In the genomic region with DNA sequence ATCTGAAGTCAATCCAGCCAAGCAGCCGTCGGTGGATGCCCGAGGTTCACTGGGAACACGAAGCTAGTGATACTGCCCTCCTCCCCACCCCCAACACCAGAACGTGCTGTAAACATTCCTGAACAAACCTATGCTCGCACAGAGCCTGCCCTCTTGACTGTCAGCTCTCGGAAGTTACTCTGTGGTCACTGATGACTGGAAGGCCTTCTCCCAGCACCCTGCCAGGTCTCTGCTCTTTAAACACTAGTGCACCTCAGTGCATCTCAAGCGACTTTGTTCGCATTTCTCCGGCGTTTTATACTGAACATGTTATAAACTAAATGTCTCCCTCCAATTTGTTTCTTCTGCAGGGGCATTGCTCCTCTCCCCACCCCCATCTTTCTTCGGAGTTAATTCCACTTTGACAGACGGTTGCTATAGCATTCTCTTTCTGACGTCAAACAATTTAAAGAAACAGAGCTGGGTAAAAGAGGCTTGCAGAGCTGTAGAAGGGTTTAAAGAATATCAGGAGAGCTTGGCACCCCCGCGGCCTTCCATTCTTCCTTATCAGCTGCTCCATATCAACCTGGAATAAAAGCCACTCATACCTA, we compare ENCODE assay signal across 8 mouse cellular contexts. TPM values are rescaled to one million over a fixed set of nuclear protein-coding genes. Genes with fewer than 3 reads are reported as not detected.
DNase-seq lines count a peak whose midpoint lies in the region; ATAC-seq and TF ChIP-seq lines count a peak whose summit lies in the region.

No protein-coding gene starts in this region.

- H3K4me2 ChIP-seq in kidney, embryonic 14.5 days (replicated peaks; ENCODE audit: low read depth, low read length) = peak overlapping the region; percentile 58
- peak overlapping the region; percentile 48 for H3K4me2 ChIP-seq in forebrain, postnatal 0 days (ENCODE audit: low read depth)
- H3K4me2 ChIP-seq in liver, postnatal 0 days (ENCODE audit: low read depth, low read length) = peak overlapping the region; percentile 93

- no peak overlapping the region; the same call in 1 of the 2 replicates for H3K27ac ChIP-seq in kidney, embryonic 14.5 days (ENCODE audit: low read depth, low read length)
- no peak overlapping the region for H3K27ac ChIP-seq in bone marrow, adult 2 months (ENCODE audit: control insufficient read depth, insufficient read depth, low read depth, low read length, poor library complexity)
- peak overlapping the region; percentile 79 for H3K27ac ChIP-seq in forebrain, postnatal 0 days (ENCODE audit: low read depth, low read length)
- H3K27ac ChIP-seq in liver, postnatal 0 days (ENCODE audit: low read depth) = no peak overlapping the region

- peak; percentile 29 for ATAC-seq in kidney, embryonic 14.5 days (ENCODE audit: low FRiP score, low TSS enrichment)
- peak; percentile 37 for ATAC-seq in forebrain, postnatal 0 days
- ATAC-seq in liver, postnatal 0 days = no peak; the same call in 1 of the 2 replicates

- H3K36me3 ChIP-seq in kidney, embryonic 14.5 days (ENCODE audit: control insufficient read depth, insufficient read depth, low read length) = no peaks in the 10 kb centered on the region
- no peaks in the 10 kb centered on the region for H3K36me3 ChIP-seq in forebrain, postnatal 0 days (ENCODE audit: insufficient read depth)
- H3K36me3 ChIP-seq in liver, postnatal 0 days (replicated peaks; ENCODE audit: insufficient read depth, low read length) = no peaks in the 10 kb centered on the region

- DNase-seq in kidney, adult 8-10 months = no peak
- peak; percentile 42 for DNase-seq in forebrain, postnatal 0 days
- DNase-seq in liver, postnatal 0 days = no peak
- no peak for DNase-seq in Muller cell, postnatal 12 days (ENCODE audit: inconsistent ontology term)
- no peak for DNase-seq in natural killer cell, adult 2 months (ENCODE audit: low spot score in 2 of 2)
- no peak for DNase-seq in layer of hippocampus, postnatal 14 days (ENCODE audit: low spot score in 2 of 2)

- peak overlapping the region; percentile 65 for H3K9ac ChIP-seq in kidney, embryonic 14.5 days (ENCODE audit: low read depth, low read length)
- peak overlapping the region; percentile 64 for H3K9ac ChIP-seq in forebrain, postnatal 0 days
- no peak overlapping the region for H3K9ac ChIP-seq in liver, postnatal 0 days (replicated peaks)

- no peak for TF ChIP-seq EP300 in liver, postnatal 0 days (IDR thresholded peaks at IDR 0.05; ENCODE audit: low read depth)

- 28% methylated on average over 16 of the region's 16 CpGs for WGBS in kidney, embryonic 14.5 days
- WGBS in bone marrow, adult 2 months = 32% methylated on average over 16 of the region's 16 CpGs
- 19% methylated on average over 16 of the region's 16 CpGs for WGBS in forebrain, postnatal 0 days
- 26% methylated on average over 16 of the region's 16 CpGs for WGBS in liver, postnatal 0 days (ENCODE audit: insufficient replicate concordance)

- H3K4me1 ChIP-seq in kidney, embryonic 14.5 days (ENCODE audit: control insufficient read depth, insufficient read depth, low read length) = no peaks in the 10 kb centered on the region; the same call in 1 of the 2 replicates
- no peaks in the 10 kb centered on the region; the same call in 1 of the 2 replicates for H3K4me1 ChIP-seq in bone marrow, adult 2 months (ENCODE audit: control insufficient read depth, insufficient read depth, low read length)
- 0 out of 2 replicates have a peak, but pooled peaks cover 4% of the 10 kb centered on the region for H3K4me1 ChIP-seq in forebrain, postnatal 0 days (ENCODE audit: insufficient read depth)
- H3K4me1 ChIP-seq in liver, postnatal 0 days (ENCODE audit: insufficient read depth) = no peaks in the 10 kb centered on the region

- no peak for TF ChIP-seq POLR2A in bone marrow, adult 2 months (IDR thresholded peaks at IDR 0.05; ENCODE audit: borderline replicate concordance, control insufficient read depth, low read depth, low read length)

- peak overlapping the region; percentile 60 for H3K4me3 ChIP-seq in kidney, embryonic 14.5 days (ENCODE audit: low read length)
- H3K4me3 ChIP-seq in bone marrow, adult 2 months (replicated peaks; ENCODE audit: control insufficient read depth, low read depth, low read length) = peak overlapping the region; percentile 51
- peak overlapping the region; percentile 70 for H3K4me3 ChIP-seq in forebrain, postnatal 0 days (ENCODE audit: low read depth, low read length)
- peak overlapping the region; percentile 60 for H3K4me3 ChIP-seq in liver, postnatal 0 days (ENCODE audit: low read depth, low read length)

- H3K27me3 ChIP-seq in kidney, embryonic 14.5 days (ENCODE audit: control insufficient read depth, insufficient read depth, low read length) = no peaks in the 10 kb centered on the region
- H3K27me3 ChIP-seq in forebrain, postnatal 0 days (ENCODE audit: insufficient read depth, low read length) = no peaks in the 10 kb centered on the region
- 0 out of 2 replicates have a peak, but pooled peaks cover 4% of the 10 kb centered on the region for H3K27me3 ChIP-seq in liver, postnatal 0 days (ENCODE audit: insufficient read depth, low read length)

- TF ChIP-seq CTCF in bone marrow, adult 2 months (IDR thresholded peaks at IDR 0.05; ENCODE audit: control insufficient read depth, insufficient read depth, low read length) = no peak
- no peak for TF ChIP-seq CTCF in forebrain, postnatal 0 days (IDR thresholded peaks at IDR 0.05; ENCODE audit: low read depth)
- no peak for TF ChIP-seq CTCF in liver, postnatal 0 days (IDR thresholded peaks at IDR 0.05; ENCODE audit: low read depth)

- H3K9me3 ChIP-seq in kidney, embryonic 14.5 days (ENCODE audit: control insufficient read depth, low read length) = no peaks in the 10 kb centered on the region
- H3K9me3 ChIP-seq in forebrain, postnatal 0 days (ENCODE audit: low read length) = no peaks in the 10 kb centered on the region
- no peaks in the 10 kb centered on the region for H3K9me3 ChIP-seq in liver, postnatal 0 days (ENCODE audit: low read length)

RNA-seq across cellular contexts. Expression of a gene that starts 0.8 kb away (rescaled TPM):
- 36.4 and 43.8 TPM in 2 replicates for polyA plus RNA-seq in kidney, embryonic 14.5 days (2014; fragmentation: Nextera tagmentation; extraction: Ambion mirVana)
- 3.3 and 4.2 TPM in 2 replicates for polyA plus RNA-seq in bone marrow, adult 2 months (2011; ENCODE audit: insufficient read depth, insufficient read length, low replicate concordance, missing spikeins)
- total RNA-seq in forebrain, postnatal 0 days (2014; rRNA removed) = 125 and 135 TPM in 2 replicates
- polyA plus RNA-seq in forebrain, postnatal 0 days (2015; fragmentation: Nextera tagmentation; extraction: Ambion mirVana) = 131 and 136 TPM in 2 replicates
- 6.6 and 6.7 TPM in 2 replicates for polyA plus RNA-seq in liver, postnatal 0 days (2015; fragmentation: Nextera tagmentation; extraction: Ambion mirVana)
- 10 to 100 TPM; 42.7 to 43.7 TPM for total RNA-seq in layer of hippocampus, postnatal 14 days (2021)
